Mouse (Mus musculus): Measurements from ENCODE around the gene Eif2a. TPM values are rescaled to one million over a fixed set of nuclear protein-coding genes. Genes with fewer than 3 reads are reported as not detected.

Gene Eif2a
- 35.5 and 45.3 TPM in 2 replicates for polyA plus RNA-seq (2015; fragmentation: Nextera tagmentation; extraction: Ambion mirVana)

GRCm38 (mm10) chr3:58525652-58526407 is at the start of gene Eif2a, which contains the start of gene Serp1:
Eif2a (plus strand) TSS chr3:58525821.
Serp1 (minus strand) TSS chr3:58525892.
- DNase-seq: peak; percentile 98

DNA sequence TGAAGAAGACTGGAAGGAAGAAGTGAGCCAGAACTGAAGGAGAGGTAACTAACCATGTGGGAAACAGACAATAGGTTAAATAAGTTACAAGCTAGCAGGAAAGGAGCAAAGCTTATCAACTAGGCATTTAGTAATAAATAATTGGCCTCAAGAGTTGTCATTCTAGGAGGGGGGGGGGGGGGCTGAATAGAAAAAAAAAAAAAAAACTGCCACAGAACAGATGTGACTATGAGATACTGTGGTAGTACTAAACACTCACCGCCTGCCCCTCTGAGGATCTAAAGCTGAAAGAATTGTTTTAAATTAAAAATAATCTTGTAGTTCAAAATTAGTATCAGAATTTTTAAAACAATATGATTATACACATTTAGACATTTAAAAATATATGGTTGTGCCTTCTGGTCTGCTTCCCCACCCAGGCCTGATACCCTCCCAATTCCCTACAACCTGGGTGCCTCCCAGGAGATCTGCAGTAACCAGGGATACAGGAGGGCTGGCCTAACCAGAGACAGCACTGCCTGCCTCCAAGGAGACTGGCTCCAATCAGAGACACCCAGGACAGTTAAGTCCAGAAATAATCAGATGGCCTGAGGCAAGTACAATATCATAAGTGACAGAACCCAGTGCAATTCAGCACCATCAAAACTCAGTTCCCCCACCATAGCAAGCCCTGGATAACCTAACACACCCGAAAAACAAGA is 46.7 kb upstream of the Eif2a start:
- no peak overlapping the region for H3K27ac ChIP-seq
- WGBS (ENCODE audit: insufficient replicate concordance): 52% methylated on average over 2 of the region's 2 CpGs
- H3K9ac ChIP-seq: no peak overlapping the region
- H3K9me3 ChIP-seq (replicated peaks): no peaks in the 10 kb centered on the region
- no peak overlapping the region for H3K4me2 ChIP-seq
- no peak for DNase-seq
- 0 out of 2 replicates have a peak, but pooled peaks cover 3% of the 10 kb centered on the region for H3K4me1 ChIP-seq (replicated peaks)
- no peaks in the 10 kb centered on the region for H3K27me3 ChIP-seq
- peak; percentile 41; the same call in 1 of the 2 replicates for ATAC-seq (ENCODE audit: low read depth)
- no peak overlapping the region for H3K4me3 ChIP-seq (replicated peaks)
- H3K36me3 ChIP-seq: no peaks in the 10 kb centered on the region

More at GRCm38 (mm10) chr3:58525652-58526407, at the start of gene Eif2a, which contains the start of gene Serp1:
- Histone ChIP-seq H3K9ac (peak within 1 kb of the TSS; percentile 98), H3K9me3 (replicated peaks) (no peaks in the 10 kb centered on the region), H3K4me1 (replicated peaks) (peaks cover 33% of the 10 kb centered on the region), H3K4me3 (replicated peaks) (peak within 1 kb of the TSS; percentile 97), H3K27me3 (no peaks in the 10 kb centered on the region), H3K36me3 (peaks cover 24% of the 10 kb centered on the region), H3K4me2 (peak within 1 kb of the TSS; percentile 87), H3K27ac (peak within 1 kb of the TSS; percentile 92)
- peak; percentile 99 for ATAC-seq (ENCODE audit: low read depth)
- WGBS (ENCODE audit: insufficient replicate concordance): under 1% methylated on average over 57 of the region's 57 CpGs

DNA sequence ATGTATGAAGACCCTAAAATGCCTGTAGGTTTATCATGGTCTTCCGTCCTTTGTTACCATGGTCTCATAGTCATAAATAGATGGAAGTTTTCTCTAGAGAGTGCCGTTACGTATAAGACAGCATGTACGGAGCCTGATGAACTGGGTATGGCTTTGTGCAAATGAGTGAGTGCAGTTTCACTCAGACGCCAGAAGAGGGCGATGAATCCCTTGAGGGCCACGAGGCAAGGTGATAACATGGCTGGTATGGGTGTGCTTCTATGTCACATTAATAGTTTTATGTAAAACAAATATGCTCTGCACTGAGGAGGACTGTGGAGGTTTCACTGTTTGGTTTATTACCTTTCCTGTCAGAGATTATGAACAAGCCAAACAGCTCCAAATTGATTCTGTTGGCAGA is 39.7 kb upstream of the Eif2a start:
- Histone ChIP-seq H3K27ac (no peak overlapping the region), H3K4me2 (no peak overlapping the region), H3K4me3 (replicated peaks) (no peak overlapping the region), H3K9me3 (replicated peaks) (0 out of 2 replicates have a peak, but pooled peaks cover 4% of the 10 kb centered on the region), H3K4me1 (replicated peaks) (no peaks in the 10 kb centered on the region), H3K9ac (no peak overlapping the region), H3K27me3 (no peaks in the 10 kb centered on the region), H3K36me3 (no peaks in the 10 kb centered on the region)
- WGBS (ENCODE audit: insufficient replicate concordance): 60% methylated on average over 7 of the region's 7 CpGs
- DNase-seq (no peak), ATAC-seq (ENCODE audit: low read depth) (no peak)

DNA sequence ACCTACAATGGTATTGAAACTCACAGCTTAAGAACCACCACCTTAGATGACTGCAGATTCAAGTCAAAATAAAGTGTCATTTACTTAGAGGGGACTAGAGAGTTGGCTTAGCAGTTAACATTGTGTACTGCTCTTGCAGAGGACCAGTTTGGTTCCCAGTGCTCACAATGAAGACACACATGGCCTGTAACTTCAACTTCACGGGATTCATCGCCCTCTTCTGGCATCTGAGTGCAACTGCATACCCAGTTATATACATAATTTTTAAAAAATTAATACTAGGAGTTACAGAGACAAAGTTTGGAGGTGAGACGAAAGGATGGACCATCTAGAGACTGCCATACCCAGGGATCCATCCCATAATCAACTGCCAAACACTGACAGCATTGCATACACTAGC is 38.5 kb upstream of the Eif2a start:
- Histone ChIP-seq H3K27me3 (no peaks in the 10 kb centered on the region), H3K4me2 (no peak overlapping the region), H3K4me1 (replicated peaks) (no peaks in the 10 kb centered on the region), H3K9me3 (replicated peaks) (0 out of 2 replicates have a peak, but pooled peaks cover 4% of the 10 kb centered on the region), H3K4me3 (replicated peaks) (no peak overlapping the region), H3K9ac (no peak overlapping the region), H3K27ac (no peak overlapping the region), H3K36me3 (no peaks in the 10 kb centered on the region)
- DNase-seq (no peak), ATAC-seq (ENCODE audit: low read depth) (no peak)
- WGBS (ENCODE audit: insufficient replicate concordance): 60% methylated on average over 3 of the region's 3 CpGs

DNA sequence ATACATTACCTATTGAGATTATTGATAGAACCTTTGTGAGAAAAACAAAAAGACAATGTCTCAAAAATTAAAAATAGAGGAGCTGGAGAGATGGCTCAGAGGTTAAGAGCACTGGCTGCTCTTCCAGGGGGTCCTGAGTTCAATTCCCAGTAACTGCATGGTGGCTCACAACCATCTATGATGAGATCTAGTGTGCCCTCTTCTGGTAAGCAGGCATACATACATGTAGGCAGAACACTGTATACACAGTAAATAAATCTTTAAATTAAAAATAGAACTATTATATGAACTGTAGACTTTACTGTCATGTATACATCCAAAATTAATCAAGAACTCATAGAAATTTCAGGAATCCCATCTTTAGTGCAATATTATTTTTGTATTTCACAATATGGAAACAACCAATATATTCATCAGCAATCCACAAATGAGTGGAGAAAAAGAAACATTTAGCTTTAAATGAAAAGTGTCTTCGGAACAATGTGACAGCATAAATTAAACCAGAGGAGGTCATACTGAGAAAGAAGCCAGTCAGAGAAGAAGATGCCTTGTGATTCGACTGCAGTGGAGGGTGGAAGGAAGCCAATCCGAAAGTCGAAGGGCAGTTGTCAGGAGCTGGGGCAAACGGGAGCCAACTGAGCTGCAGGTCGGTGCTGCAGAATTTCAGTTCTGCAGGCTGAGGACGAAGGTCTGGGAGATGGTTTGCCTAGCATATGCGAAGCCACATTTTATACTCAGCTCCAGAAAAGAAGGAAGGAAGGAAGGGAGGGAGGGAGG is 37.4 kb upstream of the Eif2a start:
- H3K27me3 ChIP-seq: no peaks in the 10 kb centered on the region
- DNase-seq (no peak), ATAC-seq (ENCODE audit: low read depth) (no peak)
- no peak overlapping the region for H3K4me2 ChIP-seq
- no peak overlapping the region for H3K4me3 ChIP-seq (replicated peaks)
- 62% methylated on average over 8 of the region's 8 CpGs for WGBS (ENCODE audit: insufficient replicate concordance)
- H3K4me1 ChIP-seq (replicated peaks): no peaks in the 10 kb centered on the region
- H3K36me3 ChIP-seq: no peaks in the 10 kb centered on the region
- H3K27ac ChIP-seq: no peak overlapping the region
- no peak overlapping the region for H3K9ac ChIP-seq
- 0 out of 2 replicates have a peak, but pooled peaks cover 4% of the 10 kb centered on the region for H3K9me3 ChIP-seq (replicated peaks)

GRCm38 (mm10) chr3:58490787-58491186 is 34.8 kb upstream of the Eif2a start:
- no peak overlapping the region for H3K27ac ChIP-seq
- H3K9ac ChIP-seq: no peak overlapping the region
- H3K27me3 ChIP-seq: no peaks in the 10 kb centered on the region
- DNase-seq (no peak), ATAC-seq (ENCODE audit: low read depth) (no peak)
- no peaks in the 10 kb centered on the region for H3K4me1 ChIP-seq (replicated peaks)
- H3K36me3 ChIP-seq: no peaks in the 10 kb centered on the region
- 0 out of 2 replicates have a peak, but pooled peaks cover 4% of the 10 kb centered on the region for H3K9me3 ChIP-seq (replicated peaks)
- H3K4me3 ChIP-seq (replicated peaks): no peak overlapping the region
- H3K4me2 ChIP-seq: no peak overlapping the region
- 62% methylated on average over 7 of the region's 7 CpGs for WGBS (ENCODE audit: insufficient replicate concordance)

DNA sequence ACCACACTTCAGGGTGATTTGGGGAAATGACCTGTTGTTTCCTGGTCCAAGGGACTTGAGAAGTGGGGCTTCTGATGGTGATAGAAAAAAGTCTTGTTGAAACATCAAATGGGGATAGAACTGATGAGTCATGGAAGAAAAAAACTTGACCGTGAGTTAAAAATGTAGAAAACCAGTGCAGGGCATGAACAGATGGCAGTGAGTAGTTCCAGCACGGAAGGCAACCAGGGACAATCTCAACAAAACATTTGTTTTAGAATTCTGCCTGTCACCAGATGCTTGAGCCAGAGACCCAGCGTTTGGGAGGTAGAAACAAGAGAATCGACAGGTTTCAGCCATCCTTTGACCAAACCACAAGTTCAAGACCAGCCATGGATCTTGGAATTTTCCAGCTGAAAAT is 32.0 kb upstream of the Eif2a start:
- no peak overlapping the region for H3K4me3 ChIP-seq (replicated peaks)
- H3K27ac ChIP-seq: no peak overlapping the region
- no peak overlapping the region for H3K9ac ChIP-seq
- no peak overlapping the region for H3K4me2 ChIP-seq
- H3K9me3 ChIP-seq (replicated peaks): no peaks in the 10 kb centered on the region
- no peaks in the 10 kb centered on the region for H3K4me1 ChIP-seq (replicated peaks)
- DNase-seq (no peak), ATAC-seq (ENCODE audit: low read depth) (no peak)
- 50% methylated on average over 4 of the region's 4 CpGs for WGBS (ENCODE audit: insufficient replicate concordance)
- H3K36me3 ChIP-seq: no peaks in the 10 kb centered on the region
- H3K27me3 ChIP-seq: no peaks in the 10 kb centered on the region

- Histone ChIP-seq H3K9ac (no peak overlapping the region), H3K36me3 (no peaks in the 10 kb centered on the region)
Measured at GRCm38 (mm10) chr3:58501961-58502360, 23.7 kb upstream of the Eif2a start.

GRCm38 (mm10) chr3:58503720-58504333 is 21.8 kb upstream of the Eif2a start:
- H3K27me3 ChIP-seq: no peaks in the 10 kb centered on the region

More at GRCm38 (mm10) chr3:58501961-58502360, 23.7 kb upstream of the Eif2a start:
- no peak overlapping the region for H3K27ac ChIP-seq
- DNase-seq: no peak
- H3K4me2 ChIP-seq: no peak overlapping the region
- 10% methylated on average over 2 of the region's 2 CpGs for WGBS (ENCODE audit: insufficient replicate concordance)
- H3K27me3 ChIP-seq: no peaks in the 10 kb centered on the region
- H3K9me3 ChIP-seq (replicated peaks): no peaks in the 10 kb centered on the region
- peaks cover 16% of the 10 kb centered on the region for H3K4me1 ChIP-seq (replicated peaks)
- no peak overlapping the region for H3K4me3 ChIP-seq (replicated peaks)
- 0 out of 2 replicates have a peak, but pooled peaks have one; percentile 31 for ATAC-seq (ENCODE audit: low read depth)

DNA sequence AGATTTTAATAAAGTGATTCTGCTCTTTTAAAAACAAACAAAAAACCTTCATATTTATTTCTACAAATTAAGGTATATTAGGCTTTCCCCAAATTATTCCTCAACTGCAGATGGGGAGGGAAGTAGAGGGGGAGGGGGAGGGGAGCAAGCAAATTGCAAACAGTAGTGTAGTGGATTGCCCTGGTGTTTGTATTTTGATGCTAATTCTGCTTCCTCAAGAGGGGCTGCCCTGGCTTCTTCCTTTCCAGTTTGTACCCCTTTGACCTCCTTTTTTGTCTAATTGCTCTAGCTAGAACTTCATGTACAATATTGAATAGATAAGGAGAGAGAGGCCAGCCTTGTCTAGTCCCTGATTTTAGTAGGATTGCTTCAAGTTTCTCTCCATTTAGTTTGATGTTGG is 20.9 kb upstream of the Eif2a start:
- no peaks in the 10 kb centered on the region for H3K27me3 ChIP-seq
- H3K4me1 ChIP-seq (replicated peaks): peaks cover 20% of the 10 kb centered on the region
- no peak for ATAC-seq (ENCODE audit: low read depth)
- no peaks in the 10 kb centered on the region for H3K36me3 ChIP-seq
- H3K4me3 ChIP-seq (replicated peaks): no peak overlapping the region
- no peak overlapping the region for H3K9ac ChIP-seq
- H3K4me2 ChIP-seq: no peak overlapping the region
- no peaks in the 10 kb centered on the region for H3K9me3 ChIP-seq (replicated peaks)
- no peak for DNase-seq
- no peak overlapping the region for H3K27ac ChIP-seq

More at GRCm38 (mm10) chr3:58503720-58504333, 21.8 kb upstream of the Eif2a start:
- no peak overlapping the region for H3K4me3 ChIP-seq (replicated peaks)
- H3K36me3 ChIP-seq: no peaks in the 10 kb centered on the region
- no peak overlapping the region for H3K9ac ChIP-seq
- 58% methylated on average over 3 of the region's 3 CpGs for WGBS (ENCODE audit: insufficient replicate concordance)
- peaks cover 20% of the 10 kb centered on the region for H3K4me1 ChIP-seq (replicated peaks)
- no peaks in the 10 kb centered on the region for H3K9me3 ChIP-seq (replicated peaks)
- no peak for ATAC-seq (ENCODE audit: low read depth)
- no peak for DNase-seq
- no peak overlapping the region for H3K4me2 ChIP-seq
- H3K27ac ChIP-seq: no peak overlapping the region

Data from liver, embryonic 13.5 days (tissue).